Mouse (Mus musculus) central nervous system, embryonic 11.5 days (tissue): Measurements from ENCODE around the gene Eif5. TPM values are rescaled to one million over a fixed set of nuclear protein-coding genes. Genes with fewer than 3 reads are reported as not detected.

Experiments used
- polyA plus RNA-seq: library from polyadenylated mRNA; depleted of rRNA; stranded (reverse); fragments of >200 nt; gene quantifications from 2 replicates; pipeline ENCODE4 v1.2.3, GENCODE M21; 2012; rRNA removed

The Eif5 gene
- 202 and 218 TPM in 2 replicates for polyA plus RNA-seq

GRCm38 (mm10) chr12:111537796-111538291, at the start of gene Eif5:
Gene Eif5 (plus strand): TSS chr12:111538016.

GRCm38 (mm10) chr12:111574074-111574886, 36.5 kb downstream of the Eif5 start, which contains the start of gene Mark3:
Gene Mark3 (plus strand): TSS chr12:111574523.

Other genes starting within 250 kb of the Eif5 start
- gene Cdc42bpb, start 160.3 kb upstream of the Eif5 start, polyA plus RNA-seq = 112 and 134 TPM in 2 replicates
- gene Lbhd2, start 131.2 kb upstream of the Eif5 start, polyA plus RNA-seq = 0.14 TPM in 1 of 2 replicates, not detected in the other
- gene Exoc3l4, start 121.0 kb upstream of the Eif5 start, polyA plus RNA-seq = 5.6 and 6.2 TPM in 2 replicates
- gene Tnfaip2, start 95.5 kb upstream of the Eif5 start, polyA plus RNA-seq = 4.6 and 10.0 TPM in 2 replicates
- 5.7 and 10.5 TPM in 2 replicates for gene Gm266, start 52.2 kb upstream of the Eif5 start, polyA plus RNA-seq
- gene Mark3, start 36.5 kb downstream of the Eif5 start, polyA plus RNA-seq = 102 and 103 TPM in 2 replicates
- gene Ckb, start 134.3 kb downstream of the Eif5 start, polyA plus RNA-seq = 1,015 and 1,669 TPM in 2 replicates
- 20.6 and 23.6 TPM in 2 replicates for gene Trmt61a, start 140.1 kb downstream of the Eif5 start, polyA plus RNA-seq
- gene Bag5, start 175.2 kb downstream of the Eif5 start, polyA plus RNA-seq = 39.4 and 61.9 TPM in 2 replicates
- gene Apopt1, start 175.2 kb downstream of the Eif5 start, polyA plus RNA-seq = 37.1 and 38.3 TPM in 2 replicates
- gene Klc1, start 220.8 kb downstream of the Eif5 start, polyA plus RNA-seq = 285 and 507 TPM in 2 replicates